Mouse (Mus musculus) G1E (cell line): ENCODE results near the gene Map4k4. TPM values are rescaled to one million over a fixed set of nuclear protein-coding genes. Genes with fewer than 3 reads are reported as not detected.
A peak's percentile ranks its signal among the peaks of the same experiment; 100 is the strongest.

ENCODE experiments used
- ATAC-seq: 2 replicates; pipeline ENCODE4 v1.8.0; 2016; ENCODE audit warnings: mild to moderate bottlenecking; ENCODE audit not compliant: insufficient number of reproducible peaks, poor library complexity, low FRiP score, severe bottlenecking; ENCODE audit errors: extremely low read depth
- DNase-seq: peaks from one replicate; pipeline ENCODE4 v3.0.0; 2012; ENCODE audit warnings: low spot score
- H3K27me3 ChIP-seq: 2 replicates; pipeline ENCODE4 v1.6.1; 2012; ENCODE audit warnings: mild to moderate bottlenecking, low read length, inconsistent platforms; ENCODE audit not compliant: insufficient read depth
- H3K36me3 ChIP-seq: replicated peaks from 2 replicates; pipeline ENCODE3; 2012; ENCODE audit warnings: mild to moderate bottlenecking, inconsistent platforms
- H3K4me1 ChIP-seq: 2 replicates; pipeline ENCODE4 v1.6.1; 2012; ENCODE audit warnings: low read depth, low read length, inconsistent platforms, mixed read lengths; ENCODE audit not compliant: insufficient read depth
- H3K4me3 ChIP-seq: 2 replicates; pipeline ENCODE4 v1.5.1; 2012; ENCODE audit warnings: low read depth, mild to moderate bottlenecking, inconsistent platforms, low read length, moderate library complexity, mixed read lengths
- H3K9me3 ChIP-seq: replicated peaks from 2 replicates; pipeline ENCODE4 v1.6.1; 2012; ENCODE audit warnings: inconsistent platforms
- CTCF ChIP-seq: IDR thresholded peaks from 2 replicates; pipeline ENCODE4 v1.5.1; 2012; ENCODE audit warnings: low read depth, low read length, inconsistent platforms, mixed read lengths
- GATA1 ChIP-seq: IDR thresholded peaks from 2 replicates; pipeline ENCODE4 v1.6.1; 2012; ENCODE audit warnings: borderline replicate concordance, low read length, inconsistent platforms, mixed read lengths
- GATA2 ChIP-seq: IDR thresholded peaks from 2 replicates; pipeline ENCODE4 v1.6.1; 2012; ENCODE audit warnings: low read depth, low read length, inconsistent platforms, borderline replicate concordance
- POLR2AphosphoS5 ChIP-seq: IDR thresholded peaks from 2 replicates; pipeline ENCODE4 v1.6.1; 2012; ENCODE audit warnings: low read depth, low read length, inconsistent platforms; ENCODE audit not compliant: insufficient replicate concordance
- TAL1 ChIP-seq: conservative IDR thresholded peaks from 2 replicates; pipeline ENCODE4 v1.6.1; 2012; ENCODE audit warnings: low read depth, low read length, inconsistent platforms, mixed read lengths
- polyA plus RNA-seq: library from polyadenylated mRNA; stranded (reverse); fragments of >175 nt; gene quantifications from 2 replicates; pipeline ENCODE4 v1.2.3, GENCODE M21; 2012
- total RNA-seq, 2 experiments: library from RNA; stranded (forward) in 1 of 2; stranded (reverse) in 1 of 2; fragments of 200-1000 nt in 1 of 2; fragments of >200 nt in 1 of 2; fragmentation: Nextera tagmentation in 1 of 2; gene quantifications; 2 replicates each; pipeline ENCODE4 v1.2.3; 2014 to 2017

The Map4k4 gene
- total and polyA plus RNA-seq, 3 experiments: 0.01 to 0.93 TPM; not detected in 1

- H3K9me3 ChIP-seq: no peaks in the 10 kb centered on the region
- no peak for DNase-seq
- no peaks in the 10 kb centered on the region for H3K27me3 ChIP-seq
- ATAC-seq: no peak
- no peak for TF ChIP-seq GATA2
- no peak for TF ChIP-seq GATA1
- TF ChIP-seq TAL1: no peak
- no peak for TF ChIP-seq CTCF
- TF ChIP-seq POLR2AphosphoS5: no peak
- H3K4me3 ChIP-seq: no peak overlapping the region
- H3K36me3 ChIP-seq: no peaks in the 10 kb centered on the region
- no peaks in the 10 kb centered on the region for H3K4me1 ChIP-seq
These were observed 137.1 kb downstream of the Map4k4 start for GRCm38 (mm10) chr1:40037831-40038230.

- ATAC-seq (no peak), DNase-seq (no peak)
- TF ChIP-seq GATA1 (no peak), CTCF (no peak), POLR2AphosphoS5 (no peak), GATA2 (no peak), TAL1 (no peak)
- Histone ChIP-seq H3K9me3 (no peaks in the 10 kb centered on the region), H3K27me3 (no peaks in the 10 kb centered on the region), H3K36me3 (no peaks in the 10 kb centered on the region), H3K4me3 (no peak overlapping the region), H3K4me1 (no peaks in the 10 kb centered on the region)
These were observed 145.0 kb downstream of the Map4k4 start for GRCm38 (mm10) chr1:40045686-40046085.

DNA sequence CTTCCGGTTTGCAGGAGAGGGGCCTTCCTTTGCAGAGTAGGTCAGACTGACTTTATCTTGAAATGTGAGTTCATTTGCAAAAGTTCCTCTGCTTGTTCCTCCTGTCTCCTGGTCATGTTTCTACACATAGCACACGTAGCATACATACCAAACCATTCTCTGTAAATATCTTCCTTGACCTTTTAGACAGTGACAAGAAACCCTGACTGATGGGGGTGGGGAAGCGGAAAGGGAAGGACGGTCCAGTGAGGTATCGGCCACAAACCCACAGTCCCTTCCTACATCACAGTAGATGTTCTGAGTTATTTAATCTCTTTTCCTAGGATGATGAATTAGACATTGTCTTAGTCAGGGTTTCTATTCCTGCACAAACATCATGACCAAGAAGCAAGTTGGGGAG lies 145.9 kb downstream of the Map4k4 start:
- no peaks in the 10 kb centered on the region for H3K36me3 ChIP-seq
- H3K27me3 ChIP-seq: no peaks in the 10 kb centered on the region
- no peak for DNase-seq
- TF ChIP-seq CTCF: no peak
- no peak for TF ChIP-seq GATA1
- TF ChIP-seq TAL1: no peak
- TF ChIP-seq GATA2: no peak
- TF ChIP-seq POLR2AphosphoS5: no peak
- H3K4me1 ChIP-seq: no peaks in the 10 kb centered on the region
- H3K9me3 ChIP-seq: no peaks in the 10 kb centered on the region
- H3K4me3 ChIP-seq: no peak overlapping the region
- ATAC-seq: no peak

- TF ChIP-seq GATA2: no peak
- TF ChIP-seq TAL1: no peak
- no peak for TF ChIP-seq CTCF
- H3K9me3 ChIP-seq: no peaks in the 10 kb centered on the region
- DNase-seq (no peak), ATAC-seq (0 out of 2 replicates have a peak, but pooled peaks have one; percentile 8)
- H3K36me3 ChIP-seq: no peaks in the 10 kb centered on the region
- H3K4me3 ChIP-seq: no peak overlapping the region
- H3K4me1 ChIP-seq: no peaks in the 10 kb centered on the region
- peaks cover 3% of the 10 kb centered on the region for H3K27me3 ChIP-seq
These were observed 150.4 kb downstream of the Map4k4 start for GRCm38 (mm10) chr1:40051157-40051556.

GRCm38 (mm10) chr1:40052156-40052555 lies 151.4 kb downstream of the Map4k4 start:
- DNase-seq (no peak), ATAC-seq (no peak)
- TF ChIP-seq GATA1 (no peak), POLR2AphosphoS5 (no peak), CTCF (no peak), TAL1 (no peak), GATA2 (no peak)
- Histone ChIP-seq H3K4me3 (no peak overlapping the region), H3K4me1 (no peaks in the 10 kb centered on the region), H3K27me3 (peaks cover 5% of the 10 kb centered on the region), H3K9me3 (no peaks in the 10 kb centered on the region), H3K36me3 (no peaks in the 10 kb centered on the region)

DNA sequence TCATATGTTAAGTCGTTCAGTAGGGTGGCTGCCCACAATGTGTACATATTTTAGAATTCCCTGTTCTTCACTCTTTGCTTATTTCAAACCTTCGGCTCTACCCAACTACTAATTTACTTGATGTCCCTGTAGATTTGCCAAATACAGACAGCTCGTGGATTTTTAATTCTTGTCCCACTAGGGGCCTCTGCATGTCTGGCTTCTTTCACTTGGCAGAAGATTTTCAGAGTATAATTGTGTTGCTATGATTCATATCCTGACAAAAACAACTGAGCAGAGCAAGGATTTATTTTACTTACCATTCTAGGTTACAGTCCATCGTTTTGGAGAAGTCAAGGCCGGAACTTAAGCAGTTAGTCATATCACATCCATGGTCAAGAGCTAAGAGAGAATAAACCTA lies 152.4 kb downstream of the Map4k4 start:
- ATAC-seq (no peak), DNase-seq (no peak)
- no peaks in the 10 kb centered on the region for H3K36me3 ChIP-seq
- H3K4me3 ChIP-seq: no peak overlapping the region
- no peak for TF ChIP-seq GATA2
- TF ChIP-seq GATA1: no peak
- TF ChIP-seq CTCF: no peak
- no peak for TF ChIP-seq TAL1
- TF ChIP-seq POLR2AphosphoS5: no peak
- H3K4me1 ChIP-seq: no peaks in the 10 kb centered on the region
- no peaks in the 10 kb centered on the region for H3K9me3 ChIP-seq
- H3K27me3 ChIP-seq: peaks cover 5% of the 10 kb centered on the region

GRCm38 (mm10) chr1:40055051-40055450 lies 154.3 kb downstream of the Map4k4 start:
- ATAC-seq (no peak), DNase-seq (no peak)
- no peak for TF ChIP-seq TAL1
- no peak for TF ChIP-seq CTCF
- no peak for TF ChIP-seq GATA1
- TF ChIP-seq GATA2: no peak
- no peak for TF ChIP-seq POLR2AphosphoS5
- no peaks in the 10 kb centered on the region for H3K36me3 ChIP-seq
- H3K9me3 ChIP-seq: no peaks in the 10 kb centered on the region
- no peak overlapping the region for H3K4me3 ChIP-seq
- peaks cover 5% of the 10 kb centered on the region for H3K27me3 ChIP-seq
- H3K4me1 ChIP-seq: no peaks in the 10 kb centered on the region
